Mouse (Mus musculus): ENCODE data around the gene Hap1.
A peak's percentile ranks its signal among the peaks of the same experiment; 100 is the strongest.
"Not testable (repeated sequence)": the region's sequence is repeated elsewhere in the genome, so short reads cannot be mapped to it uniquely, and the experiment has no call there.

Gene Hap1

GRCm38 (mm10) chr11:100389931-100390445 is 34.1 kb upstream of the Hap1 start:
- DNase-seq (ENCODE audit: low spot score): no peak

GRCm38 (mm10) chr11:100388588-100388987 is 32.7 kb upstream of the Hap1 start:
- DNase-seq (ENCODE audit: low spot score): no peak

DNA sequence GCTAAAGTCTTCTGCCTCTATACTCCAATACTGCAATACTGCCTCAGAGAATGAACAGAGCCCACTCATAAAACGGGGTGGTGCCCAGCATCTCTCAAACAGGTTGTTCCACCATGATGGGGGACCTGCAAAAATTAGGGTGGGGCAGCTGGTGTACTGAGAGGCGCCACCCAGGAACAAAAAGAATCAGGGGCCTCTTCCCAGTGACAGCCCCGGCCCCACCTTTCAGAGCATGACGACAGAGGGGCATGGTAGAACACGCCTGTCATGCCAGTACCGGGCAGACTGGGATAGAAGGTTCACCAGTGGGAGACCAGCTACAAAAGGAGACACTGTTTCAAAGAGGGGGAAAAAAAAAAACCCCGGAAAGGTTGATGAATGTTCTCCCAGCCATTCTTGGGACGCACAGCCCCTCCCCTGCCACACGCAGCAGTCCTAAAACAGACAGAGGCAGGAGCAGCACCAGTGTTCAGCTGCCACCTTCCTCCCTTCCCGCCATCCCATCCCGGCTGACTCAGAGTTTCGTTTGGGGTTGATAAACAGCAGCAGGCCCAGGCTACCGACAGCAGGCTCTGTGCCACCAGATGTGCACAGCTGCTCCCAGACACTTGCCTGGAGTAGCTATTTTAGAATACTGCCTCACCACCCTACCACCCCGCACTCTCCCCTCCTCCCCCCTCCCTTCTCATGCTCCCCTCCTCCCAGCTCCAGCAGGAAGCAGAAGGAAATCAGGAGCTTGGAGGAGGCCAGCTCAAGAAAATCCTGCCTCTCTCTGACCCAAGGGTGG is 31.9 kb upstream of the Hap1 start:
- DNase-seq (ENCODE audit: low spot score): no peak

DNA sequence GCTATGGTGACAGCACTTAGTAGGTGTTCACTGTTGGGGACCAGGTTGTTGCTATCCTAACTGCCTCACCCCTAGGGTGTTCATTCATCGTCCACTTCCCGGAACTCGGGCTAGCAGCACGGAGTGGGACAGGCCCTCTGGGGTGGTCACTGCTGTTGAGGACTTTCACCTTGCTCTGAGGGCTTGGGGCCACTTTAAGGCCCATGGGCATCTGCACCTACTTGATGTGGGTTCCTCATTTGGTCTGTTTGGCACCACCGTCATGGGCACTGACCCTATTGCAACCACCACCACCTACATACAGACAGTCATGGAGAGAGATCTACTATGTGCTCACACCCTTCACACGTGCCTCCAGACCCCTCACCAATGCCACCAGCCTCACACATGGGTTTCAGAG is 31.2 kb upstream of the Hap1 start:
- DNase-seq (ENCODE audit: low spot score): no peak

GRCm38 (mm10) chr11:100386586-100386985 is 30.7 kb upstream of the Hap1 start:
- DNase-seq (ENCODE audit: low spot score): no peak

GRCm38 (mm10) chr11:100385016-100385415 is 29.1 kb upstream of the Hap1 start:
- no peak for DNase-seq (ENCODE audit: low spot score)

DNA sequence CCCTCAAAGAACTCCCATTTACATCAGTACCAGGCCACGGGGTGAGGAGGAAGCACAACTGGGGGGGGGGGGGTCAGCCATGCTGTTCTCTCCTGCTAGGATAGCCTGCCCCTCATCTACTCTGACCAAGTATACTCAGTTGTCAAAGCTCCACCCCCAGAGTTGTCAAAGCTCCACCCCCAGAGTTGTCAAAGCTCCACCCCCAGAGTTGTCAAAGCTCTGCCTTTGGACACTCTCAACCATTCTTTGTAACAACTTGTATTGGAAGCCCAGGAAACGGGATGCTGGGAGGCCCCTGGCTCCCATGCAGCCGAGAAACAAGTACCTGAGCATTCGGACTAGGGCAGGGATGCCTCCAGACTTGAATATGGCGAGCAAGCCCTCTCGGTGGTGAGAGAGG is 26.8 kb upstream of the Hap1 start:
- no peak for DNase-seq (ENCODE audit: low spot score)

DNA sequence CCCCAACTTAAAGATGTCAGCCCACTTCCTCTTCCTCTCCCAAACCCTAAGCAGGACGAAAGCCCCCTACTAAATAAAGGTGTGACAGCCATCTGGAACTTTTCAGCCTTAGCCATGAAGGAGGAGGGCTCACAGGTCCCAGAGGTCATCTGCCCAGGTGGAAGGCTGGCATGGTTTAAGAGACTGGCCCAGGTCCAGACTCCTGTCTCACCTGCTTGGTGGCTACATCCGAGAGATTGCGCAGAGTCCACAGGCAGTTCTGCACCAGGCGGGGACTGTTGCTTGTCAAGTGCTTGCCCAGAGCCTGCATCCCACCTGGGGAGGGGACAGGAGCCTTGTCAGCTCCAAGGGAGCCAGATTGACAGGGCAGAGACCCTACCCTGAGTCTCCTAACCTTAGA is 23.4 kb upstream of the Hap1 start:
- DNase-seq (ENCODE audit: low spot score): no peak

DNA sequence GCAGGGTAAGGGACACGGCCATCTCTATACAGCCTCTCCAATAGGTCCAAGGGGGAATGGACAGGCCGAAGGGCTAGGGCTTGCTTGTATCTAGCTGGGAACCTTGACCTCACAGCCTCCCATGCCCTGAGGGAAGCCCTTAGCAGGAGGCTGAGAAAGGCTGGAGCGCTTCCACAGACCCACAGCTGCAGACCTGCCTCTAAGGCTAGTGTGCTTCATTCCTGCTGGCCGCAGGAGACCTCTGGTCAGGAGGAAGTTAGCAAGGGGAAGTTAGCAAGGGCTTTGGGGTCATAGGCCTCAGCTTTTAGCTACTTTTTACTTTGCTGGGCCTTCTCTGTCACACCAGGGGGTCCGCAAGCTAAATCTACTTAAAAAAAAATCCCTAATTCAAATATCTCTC is 22.5 kb upstream of the Hap1 start:
- no peak for DNase-seq (ENCODE audit: low spot score)

- no peak for DNase-seq (ENCODE audit: low spot score)
Observed at GRCm38 (mm10) chr11:100377989-100378388, 22.1 kb upstream of the Hap1 start.

- DNase-seq (ENCODE audit: low spot score): no peak
Observed at GRCm38 (mm10) chr11:100376746-100377389, 20.9 kb upstream of the Hap1 start.

GRCm38 (mm10) chr11:100376005-100376404 is 20.1 kb upstream of the Hap1 start:
- no peak for DNase-seq (ENCODE audit: low spot score)

DNA sequence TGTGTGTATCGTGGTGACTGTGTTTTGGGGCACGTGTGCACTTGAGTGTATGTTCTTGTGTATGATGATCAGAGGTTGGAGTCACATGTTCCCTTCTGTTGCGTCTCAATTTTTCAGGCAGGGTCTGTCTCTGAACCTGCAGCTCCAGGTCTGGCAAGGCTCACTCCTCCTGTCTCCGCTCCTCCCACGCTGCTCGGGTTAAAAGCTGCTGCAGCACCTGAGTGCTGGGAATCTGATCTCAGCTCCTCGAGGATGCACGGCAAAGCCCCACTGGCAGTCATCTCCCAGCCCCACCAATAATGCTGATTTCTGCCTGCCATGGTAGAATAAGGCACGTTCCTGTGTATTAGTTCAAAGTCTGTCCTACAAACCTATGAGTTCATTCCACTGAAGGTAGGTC is 19.2 kb upstream of the Hap1 start:
- no peak for DNase-seq (ENCODE audit: low spot score)

DNA sequence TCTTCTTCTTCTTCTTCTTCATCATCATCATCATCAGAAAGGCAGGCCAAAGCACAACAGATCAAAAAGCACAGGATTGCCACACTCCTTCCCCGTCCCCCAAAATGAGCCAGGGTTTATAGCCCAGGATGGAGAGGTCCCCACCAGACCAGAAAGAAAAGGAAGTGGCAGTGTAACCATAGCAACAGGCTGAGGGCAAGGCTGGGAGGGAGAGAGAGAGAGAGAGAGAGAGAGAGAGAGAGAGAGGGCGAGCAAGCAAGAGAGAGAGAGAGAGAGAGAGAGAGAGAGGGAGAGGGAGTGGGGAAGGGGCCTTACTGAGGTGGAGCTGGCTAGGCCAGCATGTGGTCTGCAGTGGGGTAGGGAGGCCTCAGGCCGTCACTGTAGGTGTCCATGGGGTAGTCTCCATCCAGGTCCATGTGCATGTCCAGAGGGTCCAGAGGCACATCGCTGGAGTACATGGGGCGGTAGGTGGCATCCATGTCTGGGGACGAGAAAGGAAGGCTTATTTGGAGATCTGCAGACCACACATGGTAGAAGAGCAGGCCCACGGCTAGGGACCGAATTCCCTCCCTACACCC is 16.1 kb upstream of the Hap1 start:
- no peak for DNase-seq (ENCODE audit: low spot score)

DNA sequence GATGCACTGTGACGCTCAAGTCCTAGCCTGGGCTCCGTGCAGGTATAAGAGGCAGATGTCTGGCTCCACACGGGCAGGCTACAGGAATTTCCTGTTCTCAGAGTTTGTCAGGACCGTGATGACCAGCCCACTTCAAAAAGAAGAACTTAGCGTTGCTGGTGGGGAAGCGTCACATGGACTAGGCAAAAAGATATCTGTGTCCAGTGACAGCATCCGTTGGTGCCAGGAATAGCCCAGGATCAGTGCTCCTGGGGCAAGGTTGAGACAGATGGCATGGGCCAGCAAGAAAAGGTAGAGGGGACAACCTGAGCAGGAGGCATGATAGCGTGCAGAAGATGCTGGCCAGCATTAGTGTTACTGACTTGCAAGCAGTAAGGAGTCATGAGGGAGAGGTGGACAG is 13.9 kb upstream of the Hap1 start:
- DNase-seq (ENCODE audit: low spot score): no peak

- no peak for DNase-seq (ENCODE audit: low spot score)
Observed at GRCm38 (mm10) chr11:100369145-100369544, 13.2 kb upstream of the Hap1 start.

DNA sequence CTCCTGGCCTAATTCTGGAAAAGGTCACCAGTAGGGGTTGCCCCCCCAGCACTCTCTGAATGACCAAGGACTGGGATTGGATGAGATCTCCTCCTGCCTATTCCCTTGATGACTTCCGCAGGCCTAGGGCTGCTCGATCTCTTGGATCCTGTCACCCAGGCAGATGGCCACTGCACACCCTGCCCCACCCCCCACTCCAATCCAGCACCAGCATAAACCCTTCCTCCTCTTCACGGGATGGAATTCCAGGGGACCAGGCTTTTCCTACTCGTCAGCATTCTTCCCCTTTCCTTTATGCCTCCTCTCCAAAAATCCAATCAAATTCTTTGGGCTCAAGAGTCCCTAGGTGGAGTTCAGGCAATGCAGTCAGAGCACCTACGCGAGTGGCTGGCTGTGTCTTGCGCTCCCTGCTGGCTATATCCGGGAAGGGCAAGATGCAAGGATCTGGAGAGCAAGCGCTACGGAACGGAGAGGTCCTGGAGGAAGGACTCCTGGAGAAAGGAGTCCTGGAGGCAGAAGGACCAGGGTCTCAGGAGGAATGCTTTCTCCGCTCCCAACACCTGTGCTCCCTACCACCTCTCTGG is 7.1 kb upstream of the Hap1 start:
- peak; percentile 61 for DNase-seq (ENCODE audit: low spot score)

DNA sequence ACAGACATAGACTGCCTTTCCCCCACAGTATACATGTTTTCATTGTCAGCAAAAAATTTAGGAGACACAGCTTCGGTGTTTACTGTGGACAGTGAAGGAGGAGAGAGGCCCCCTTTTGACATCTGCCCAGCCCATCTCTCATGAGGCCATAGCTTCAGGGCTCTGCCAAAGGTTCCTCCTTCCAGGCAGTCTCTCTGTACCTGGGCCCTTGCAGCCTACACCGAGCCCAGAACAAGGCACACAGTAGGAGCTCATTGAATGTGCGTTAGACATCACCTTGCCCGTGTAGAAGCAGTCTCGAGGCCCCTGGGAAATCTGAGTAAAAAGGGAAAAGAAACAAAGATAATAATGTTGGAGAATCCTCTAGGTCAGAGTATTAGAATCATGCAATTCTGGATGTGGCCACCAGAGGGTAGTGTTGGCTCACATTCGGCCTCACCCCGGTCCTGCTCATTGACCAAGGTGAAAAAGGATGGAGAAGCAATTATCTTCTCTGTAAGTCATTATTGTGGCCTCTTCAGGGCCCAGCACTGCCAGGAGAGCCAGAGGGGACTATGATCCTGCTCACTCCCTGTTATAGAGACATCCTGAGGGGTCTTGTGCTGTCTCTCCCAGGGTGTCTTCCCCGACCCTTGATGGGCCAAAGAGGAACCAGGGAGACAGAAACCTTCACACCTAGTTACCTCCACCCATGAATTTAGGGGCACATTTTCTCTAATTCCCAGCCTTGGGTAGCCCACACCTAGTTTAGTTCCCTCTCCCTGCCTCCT is 6.5 kb upstream of the Hap1 start:
- peak; percentile 73 for DNase-seq (ENCODE audit: low spot score)

GRCm38 (mm10) chr11:100361059-100361458 is 5.1 kb upstream of the Hap1 start:
- DNase-seq (ENCODE audit: low spot score): not testable (repeated sequence)

DNA sequence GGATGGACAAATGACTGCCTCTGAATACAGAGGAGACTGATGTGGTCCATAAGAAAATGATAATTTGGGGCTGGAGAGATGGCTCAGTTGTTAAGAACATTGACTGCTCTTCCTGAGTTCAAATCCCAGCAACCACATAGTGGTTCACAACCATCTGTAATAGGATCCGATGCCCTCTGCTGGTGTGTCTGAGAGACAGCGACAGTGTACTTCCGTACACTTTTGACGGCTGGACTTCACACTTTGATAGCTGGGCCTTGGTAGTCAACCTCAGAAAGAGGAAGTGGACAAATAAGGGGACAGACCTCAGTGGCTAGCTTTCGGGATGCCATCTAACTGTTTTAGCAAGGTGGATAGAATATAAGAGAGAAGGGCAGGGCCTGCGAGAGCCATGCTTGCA is 4.2 kb upstream of the Hap1 start:
- DNase-seq (ENCODE audit: low spot score): no peak

DNA sequence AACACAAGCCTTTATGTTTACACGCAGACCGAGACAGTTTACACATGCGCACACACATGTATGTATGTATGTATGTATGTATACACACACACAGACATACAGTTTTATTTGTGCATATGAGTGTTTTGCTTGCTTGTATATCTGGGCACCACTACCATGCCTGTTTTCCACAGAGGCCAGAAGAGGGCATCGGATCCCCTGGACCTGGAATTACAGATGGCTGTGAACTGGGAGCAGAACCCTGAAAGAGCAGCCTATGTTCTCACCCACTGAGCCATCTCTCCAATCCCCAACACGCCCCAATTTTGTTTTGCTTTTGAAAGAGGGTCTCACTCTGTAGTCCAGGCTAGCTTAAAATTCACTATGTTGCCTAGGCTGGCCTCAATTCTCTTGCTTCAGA is 1.5 kb upstream of the Hap1 start:
- no peak for DNase-seq (ENCODE audit: low spot score)

- no peak for DNase-seq (ENCODE audit: low spot score)
Observed at GRCm38 (mm10) chr11:100356819-100357211, 887 bp upstream of the Hap1 start.

Measured in urinary bladder, postnatal 25 days (tissue).